Mouse (Mus musculus) neural tube, embryonic 11.5 days (tissue): Measurements from ENCODE around the gene Ckap5. TPM values are rescaled to one million over a fixed set of nuclear protein-coding genes. Genes with fewer than 3 reads are reported as not detected.

ENCODE experiments used
- ATAC-seq: fragments of 200-750 bp; cut with Nextera tagmentation; 2 replicates; pipeline ENCODE4 v1.8.0; 2017; ENCODE audit warnings: moderate number of reproducible peaks, mild to moderate bottlenecking, moderate TSS enrichment, moderate library complexity; ENCODE audit not compliant: insufficient read depth, low FRiP score, low TSS enrichment
- DNase-seq: peaks from one replicate; pipeline ENCODE4 v3.0.0-alpha.2; 2015; ENCODE audit warnings: low spot score
- H3K27ac ChIP-seq: fragments of 300-500 bp; sonication (generic); 2 replicates; pipeline ENCODE4 v1.5.1; 2014; ENCODE audit warnings: low read depth, mild to moderate bottlenecking, low read length
- H3K27me3 ChIP-seq: fragments of 300-500 bp; sonication (generic); 2 replicates; pipeline ENCODE4 v1.6.1; 2014; ENCODE audit warnings: mild to moderate bottlenecking, low read length, mixed read lengths; ENCODE audit not compliant: control insufficient read depth, insufficient read depth
- H3K36me3 ChIP-seq: fragments of 300-500 bp; sonication (generic); 2 replicates; pipeline ENCODE4 v1.6.1; 2014; ENCODE audit warnings: mild to moderate bottlenecking, low read length, moderate library complexity, mixed read lengths; ENCODE audit not compliant: control insufficient read depth, insufficient read depth
- H3K4me1 ChIP-seq: fragments of 300-500 bp; sonication (generic); 2 replicates; pipeline ENCODE4 v1.6.1; 2014; ENCODE audit warnings: low read length, mixed read lengths; ENCODE audit not compliant: control insufficient read depth, insufficient read depth
- H3K4me2 ChIP-seq: fragments of 300-500 bp; sonication (generic); 2 replicates; pipeline ENCODE4 v1.6.1; 2014; ENCODE audit warnings: low read depth, mild to moderate bottlenecking, moderate library complexity
- H3K4me3 ChIP-seq: fragments of 300-500 bp; sonication (generic); 2 replicates; pipeline ENCODE4 v1.5.1; 2014; ENCODE audit warnings: low read depth, low read length
- H3K9ac ChIP-seq: fragments of 300-500 bp; sonication (generic); 2 replicates; pipeline ENCODE4 v1.6.1; 2014; ENCODE audit warnings: mild to moderate bottlenecking, low read length
- H3K9me3 ChIP-seq: fragments of 300-500 bp; sonication (generic); 2 replicates; pipeline ENCODE4 v1.6.1; 2016; ENCODE audit warnings: low read length; ENCODE audit not compliant: control insufficient read depth
- WGBS: fragments of 180-500 bp; shearing (Covaris S2); extraction: QIAGEN DNeasy Blood & Tissue Kit; methylation state at CpG from one replicate; pipeline ENCODE4 v1.1.7; 2014; 5-methylcytosine and 5-hydroxymethylcytosine counted together
- polyA plus RNA-seq: library from polyadenylated mRNA; unstranded; fragments of >200 nt; fragmentation: Nextera tagmentation; extraction: Ambion mirVana; gene quantifications from 2 replicates; pipeline ENCODE4 v1.2.1, GENCODE M21; 2014

Gene Ckap5
- polyA plus RNA-seq, 1 experiment from 2014 or later: 131 TPM

GRCm38 (mm10) chr2:91669326-91669725 lies 142.8 kb downstream of the Ckap5 start:
- Histone ChIP-seq H3K4me3 (no peak overlapping the region), H3K36me3 (peaks cover 8% of the 10 kb centered on the region), H3K9me3 (no peaks in the 10 kb centered on the region), H3K4me2 (no peak overlapping the region), H3K27me3 (no peaks in the 10 kb centered on the region), H3K4me1 (no peaks in the 10 kb centered on the region), H3K9ac (no peak overlapping the region), H3K27ac (no peak overlapping the region)
- WGBS: 93% methylated on average over 8 of the region's 8 CpGs
- DNase-seq (no peak), ATAC-seq (no peak)

- H3K27ac ChIP-seq: no peak overlapping the region
- no peaks in the 10 kb centered on the region for H3K9me3 ChIP-seq
- DNase-seq (no peak), ATAC-seq (no peak)
- H3K27me3 ChIP-seq: no peaks in the 10 kb centered on the region
- no peak overlapping the region for H3K4me3 ChIP-seq
- no peak overlapping the region for H3K4me2 ChIP-seq
- H3K4me1 ChIP-seq: no peaks in the 10 kb centered on the region
- H3K9ac ChIP-seq: no peak overlapping the region
- WGBS: 91% methylated on average over 6 of the region's 6 CpGs
- H3K36me3 ChIP-seq: peaks cover 11% of the 10 kb centered on the region
Measured at GRCm38 (mm10) chr2:91670038-91670437, 143.5 kb downstream of the Ckap5 start.

Other genes starting within 250 kb of the Ckap5 start
- gene 1110051M20Rik, start 82.1 kb upstream of the Ckap5 start, polyA plus RNA-seq: 98.5 and 98.6 TPM in 2 replicates
- 5.4 and 5.8 TPM in 2 replicates for gene Lrp4, start 69.3 kb upstream of the Ckap5 start, polyA plus RNA-seq
- 0.15 and 0.16 TPM in 2 replicates for gene F2, start 109.7 kb downstream of the Ckap5 start, polyA plus RNA-seq
- gene Zfp408, start 123.0 kb downstream of the Ckap5 start, polyA plus RNA-seq: 5.6 and 5.9 TPM in 2 replicates
- 87.0 and 90.9 TPM in 2 replicates for gene Arhgap1, start 123.1 kb downstream of the Ckap5 start, polyA plus RNA-seq
- gene Atg13, start 183.8 kb downstream of the Ckap5 start, polyA plus RNA-seq: 37.9 and 38.3 TPM in 2 replicates
- gene Harbi1, start 184.1 kb downstream of the Ckap5 start, polyA plus RNA-seq: 15.5 and 17.3 TPM in 2 replicates
- gene Ambra1, start 203.4 kb downstream of the Ckap5 start, polyA plus RNA-seq: 21.3 and 21.5 TPM in 2 replicates